Mouse (Mus musculus) kidney, embryonic 14.5 days (tissue): Measurements from ENCODE around the gene Tut1. TPM values are rescaled to one million over a fixed set of nuclear protein-coding genes. Genes with fewer than 3 reads are reported as not detected.
"Not testable (repeated sequence)": the region's sequence is repeated elsewhere in the genome, so short reads cannot be mapped to it uniquely, and the experiment has no call there.

Experiments used
- ATAC-seq: fragments of 200-750 bp; cut with Nextera tagmentation; 2 replicates; pipeline ENCODE4 v1.8.0; 2017; ENCODE audit warnings: moderate number of reproducible peaks, mild to moderate bottlenecking, moderate TSS enrichment, moderate library complexity; ENCODE audit not compliant: low FRiP score, low TSS enrichment
- H3K27ac ChIP-seq: fragments of 300-500 bp; sonication (generic); 2 replicates; pipeline ENCODE4 v1.5.1; 2014; ENCODE audit warnings: low read depth, mild to moderate bottlenecking, low read length, moderate library complexity, mixed read lengths
- H3K27me3 ChIP-seq: fragments of 300-500 bp; sonication (generic); 2 replicates; pipeline ENCODE4 v1.6.1; 2014; ENCODE audit warnings: mild to moderate bottlenecking, low read length; ENCODE audit not compliant: control insufficient read depth, insufficient read depth
- H3K36me3 ChIP-seq: fragments of 300-500 bp; sonication (generic); 2 replicates; pipeline ENCODE4 v1.6.1; 2014; ENCODE audit warnings: low read length, mixed read lengths; ENCODE audit not compliant: control insufficient read depth, insufficient read depth
- H3K4me1 ChIP-seq: fragments of 300-500 bp; sonication (generic); 2 replicates; pipeline ENCODE4 v1.6.1; 2014; ENCODE audit warnings: low read length, mixed read lengths; ENCODE audit not compliant: control insufficient read depth, insufficient read depth
- H3K4me2 ChIP-seq: fragments of 300-500 bp; sonication (generic); replicated peaks from 2 replicates; pipeline ENCODE4 v1.6.1; 2014; ENCODE audit warnings: low read depth, mild to moderate bottlenecking, low read length
- H3K4me3 ChIP-seq: fragments of 300-500 bp; sonication (generic); 2 replicates; pipeline ENCODE4 v1.5.1; 2014; ENCODE audit warnings: mild to moderate bottlenecking, low read length
- H3K9ac ChIP-seq: fragments of 300-500 bp; sonication (generic); 2 replicates; pipeline ENCODE4 v1.6.1; 2014; ENCODE audit warnings: low read depth, mild to moderate bottlenecking, low read length, moderate library complexity
- H3K9me3 ChIP-seq: fragments of 300-500 bp; sonication (generic); 2 replicates; pipeline ENCODE4 v1.6.1; 2016; ENCODE audit warnings: low read length; ENCODE audit not compliant: control insufficient read depth
- WGBS: fragments of 180-500 bp; shearing (Covaris S2); extraction: QIAGEN DNeasy Blood & Tissue Kit; methylation state at CpG from one replicate; pipeline ENCODE4 v1.1.7; 2014; 5-methylcytosine and 5-hydroxymethylcytosine counted together
- polyA plus RNA-seq: library from polyadenylated mRNA; unstranded; fragments of >200 nt; fragmentation: Nextera tagmentation; extraction: Ambion mirVana; gene quantifications from 2 replicates; pipeline ENCODE4 v1.2.1, GENCODE M21; 2014

Gene Tut1
- polyA plus RNA-seq, 1 experiment from 2014 or later = 31.7 TPM

DNA sequence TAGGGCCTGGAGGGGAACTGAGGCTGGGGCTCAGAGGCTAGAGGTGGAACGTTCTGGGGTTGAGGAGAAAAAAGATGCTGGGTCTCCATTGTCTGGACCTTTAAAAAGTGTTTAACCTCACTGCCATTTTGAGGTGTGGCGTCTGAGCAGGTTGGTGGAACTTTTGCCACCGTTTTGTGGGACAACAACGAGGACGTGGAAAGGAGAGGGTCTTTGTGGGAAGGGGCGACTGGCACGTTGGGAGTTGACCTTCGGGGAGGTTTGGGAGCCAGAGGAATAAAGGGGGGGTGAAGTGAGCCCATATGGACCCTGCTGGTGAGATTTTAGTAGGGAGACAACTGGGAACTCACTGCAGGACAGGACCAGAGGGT lies 13.7 kb downstream of the Tut1 start:
- peaks cover 75% of the 10 kb centered on the region for H3K36me3 ChIP-seq
- no peaks in the 10 kb centered on the region for H3K27me3 ChIP-seq
- peak overlapping the region; percentile 47 for H3K4me2 ChIP-seq
- peak overlapping the region; percentile 72 for H3K4me3 ChIP-seq
- H3K9me3 ChIP-seq = no peaks in the 10 kb centered on the region
- WGBS = 0% methylated on average over 8 of the region's 8 CpGs
- H3K27ac ChIP-seq = peak overlapping the region; percentile 3; the same call in 1 of the 2 replicates
- peaks cover 4% of the 10 kb centered on the region; the same call in 1 of the 2 replicates for H3K4me1 ChIP-seq
- peak overlapping the region; percentile 87 for H3K9ac ChIP-seq
- ATAC-seq = no peak

- H3K9me3 ChIP-seq = no peaks in the 10 kb centered on the region
- peak overlapping the region; percentile 87 for H3K9ac ChIP-seq
- H3K27ac ChIP-seq = peak overlapping the region; percentile 3; the same call in 1 of the 2 replicates
- H3K4me3 ChIP-seq = peak overlapping the region; percentile 72
- WGBS = 6% methylated on average over 9 of the region's 9 CpGs
- ATAC-seq = no peak
- H3K4me1 ChIP-seq = peaks cover 4% of the 10 kb centered on the region; the same call in 1 of the 2 replicates
- H3K36me3 ChIP-seq = peaks cover 75% of the 10 kb centered on the region
- H3K27me3 ChIP-seq = no peaks in the 10 kb centered on the region
- peak overlapping the region; percentile 47 for H3K4me2 ChIP-seq
These were observed 14.2 kb downstream of the Tut1 start for GRCm38 (mm10) chr19:8967893-8968292.

DNA sequence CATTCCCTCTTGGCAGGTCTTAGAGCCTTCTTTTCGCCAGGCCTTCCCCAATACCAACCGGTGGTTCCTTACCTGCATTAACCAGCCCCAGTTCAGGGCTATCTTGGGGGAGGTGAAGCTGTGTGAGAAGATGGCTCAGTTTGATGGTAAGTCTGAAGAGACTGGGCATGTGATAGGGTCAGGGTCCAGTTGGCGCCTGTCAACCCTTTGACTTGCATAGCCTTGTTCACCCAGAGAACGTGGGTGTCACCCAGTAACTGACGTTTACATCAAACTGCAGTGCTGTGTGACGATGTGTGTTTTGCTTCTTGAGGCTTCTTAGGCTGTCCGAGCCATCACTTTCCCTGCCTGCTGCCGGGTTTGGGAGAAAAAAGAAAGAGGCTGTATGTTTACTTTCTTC lies 18.8 kb downstream of the Tut1 start:
- ATAC-seq, H3K9ac ChIP-seq, H3K4me3 ChIP-seq, H3K9me3 ChIP-seq, H3K4me2 ChIP-seq, H3K27me3 ChIP-seq, H3K4me1 ChIP-seq, H3K27ac ChIP-seq: not testable (repeated sequence)
- WGBS = 83% methylated on average over 8 of the region's 8 CpGs
- H3K36me3 ChIP-seq = peaks cover 90% of the 10 kb centered on the region

GRCm38 (mm10) chr19:8974638-8975037 lies 21.0 kb downstream of the Tut1 start:
- WGBS = 89% methylated on average over 1 of the region's 1 CpGs
- H3K27ac ChIP-seq = no peak overlapping the region
- no peak for ATAC-seq
- no peak overlapping the region for H3K4me2 ChIP-seq
- H3K4me3 ChIP-seq = no peak overlapping the region
- no peaks in the 10 kb centered on the region for H3K4me1 ChIP-seq
- no peaks in the 10 kb centered on the region for H3K27me3 ChIP-seq
- no peaks in the 10 kb centered on the region for H3K9me3 ChIP-seq
- H3K9ac ChIP-seq = no peak overlapping the region
- H3K36me3 ChIP-seq = peaks cover 99% of the 10 kb centered on the region

GRCm38 (mm10) chr19:8975491-8975890 lies 21.8 kb downstream of the Tut1 start:
- Histone ChIP-seq H3K9ac (no peak overlapping the region), H3K9me3 (no peaks in the 10 kb centered on the region), H3K4me2 (no peak overlapping the region), H3K4me3 (no peak overlapping the region), H3K27ac (no peak overlapping the region), H3K4me1 (no peaks in the 10 kb centered on the region), H3K36me3 (peaks cover 99% of the 10 kb centered on the region), H3K27me3 (no peaks in the 10 kb centered on the region)
- no peak for ATAC-seq
- 97% methylated on average over 2 of the region's 2 CpGs for WGBS

GRCm38 (mm10) chr19:8976535-8976934 lies 22.9 kb downstream of the Tut1 start:
- Histone ChIP-seq H3K36me3 (peaks cover 90% of the 10 kb centered on the region), H3K4me2 (no peak overlapping the region), H3K27me3 (no peaks in the 10 kb centered on the region), H3K9ac (no peak overlapping the region), H3K27ac (no peak overlapping the region), H3K4me3 (no peak overlapping the region), H3K4me1 (no peaks in the 10 kb centered on the region), H3K9me3 (no peaks in the 10 kb centered on the region)
- 36% methylated on average over 3 of the region's 3 CpGs for WGBS
- ATAC-seq = peak; percentile 77

DNA sequence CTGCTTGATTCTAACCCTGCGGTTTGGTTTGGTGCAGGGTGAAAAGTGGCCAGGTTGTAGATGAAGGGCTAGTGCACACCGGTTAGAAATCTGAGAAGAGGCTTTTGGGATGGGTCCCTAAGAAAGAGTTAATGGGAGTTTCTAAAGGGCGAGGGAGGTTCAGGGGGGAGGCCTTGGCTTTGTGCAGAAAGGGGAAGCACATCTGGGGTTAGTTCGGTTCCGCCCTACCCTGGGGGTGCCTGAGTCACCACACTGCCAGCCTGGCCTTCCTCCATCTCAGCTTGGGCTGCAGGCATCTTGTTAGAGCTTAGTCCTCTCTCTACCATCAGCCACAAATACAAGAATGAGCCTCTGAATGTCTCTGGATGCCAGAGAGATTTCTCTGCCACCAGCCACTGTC lies 27.1 kb downstream of the Tut1 start:
- no peak for ATAC-seq
- H3K4me3 ChIP-seq = no peak overlapping the region
- no peak overlapping the region for H3K4me2 ChIP-seq
- WGBS = 51% methylated on average over 5 of the region's 5 CpGs
- H3K9ac ChIP-seq = no peak overlapping the region
- peaks cover 48% of the 10 kb centered on the region for H3K36me3 ChIP-seq
- H3K9me3 ChIP-seq = no peaks in the 10 kb centered on the region
- H3K27ac ChIP-seq = no peak overlapping the region
- no peaks in the 10 kb centered on the region; the same call in 1 of the 2 replicates for H3K4me1 ChIP-seq
- H3K27me3 ChIP-seq = no peaks in the 10 kb centered on the region

DNA sequence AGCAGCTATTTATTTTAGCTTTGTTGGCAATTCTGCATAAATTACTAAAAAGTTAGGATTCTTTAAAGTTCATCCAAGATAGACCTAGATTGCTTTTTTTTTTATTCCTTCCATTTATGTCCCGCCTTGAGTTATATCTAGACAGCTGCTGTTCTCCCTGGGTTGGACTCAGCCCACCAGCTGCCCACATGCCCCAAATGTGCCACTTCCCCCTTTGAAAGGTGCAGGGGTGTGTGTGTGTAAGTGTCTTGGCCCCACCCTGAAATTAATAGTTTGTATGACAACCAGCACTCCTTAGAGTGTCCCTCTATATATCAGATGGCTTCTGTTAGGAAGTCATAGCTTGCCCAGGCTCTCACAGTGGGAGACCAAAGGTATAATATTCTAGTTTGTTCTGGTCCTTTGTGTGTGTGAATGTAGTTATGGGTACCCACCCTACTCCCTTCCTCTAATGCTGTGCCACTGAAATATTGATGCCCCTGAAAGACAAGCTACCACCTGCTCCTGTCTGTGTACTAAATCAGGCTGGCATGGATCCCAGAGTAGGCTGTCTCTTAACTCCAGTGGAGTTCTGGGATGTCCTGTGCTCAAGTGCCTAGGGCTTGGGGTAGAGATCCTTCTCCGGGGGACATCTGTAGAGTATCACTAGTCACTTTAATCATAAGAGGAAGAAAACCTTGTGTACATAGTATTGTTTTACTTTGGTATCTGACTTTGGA lies 28.0 kb downstream of the Tut1 start:
- Histone ChIP-seq H3K4me2 (no peak overlapping the region), H3K4me3 (no peak overlapping the region), H3K27ac (no peak overlapping the region), H3K36me3 (peaks cover 40% of the 10 kb centered on the region), H3K9ac (no peak overlapping the region), H3K27me3 (no peaks in the 10 kb centered on the region), H3K9me3 (no peaks in the 10 kb centered on the region), H3K4me1 (no peaks in the 10 kb centered on the region; the same call in 1 of the 2 replicates)
- no peak for ATAC-seq
- 88% methylated on average over 2 of the region's 2 CpGs for WGBS

DNA sequence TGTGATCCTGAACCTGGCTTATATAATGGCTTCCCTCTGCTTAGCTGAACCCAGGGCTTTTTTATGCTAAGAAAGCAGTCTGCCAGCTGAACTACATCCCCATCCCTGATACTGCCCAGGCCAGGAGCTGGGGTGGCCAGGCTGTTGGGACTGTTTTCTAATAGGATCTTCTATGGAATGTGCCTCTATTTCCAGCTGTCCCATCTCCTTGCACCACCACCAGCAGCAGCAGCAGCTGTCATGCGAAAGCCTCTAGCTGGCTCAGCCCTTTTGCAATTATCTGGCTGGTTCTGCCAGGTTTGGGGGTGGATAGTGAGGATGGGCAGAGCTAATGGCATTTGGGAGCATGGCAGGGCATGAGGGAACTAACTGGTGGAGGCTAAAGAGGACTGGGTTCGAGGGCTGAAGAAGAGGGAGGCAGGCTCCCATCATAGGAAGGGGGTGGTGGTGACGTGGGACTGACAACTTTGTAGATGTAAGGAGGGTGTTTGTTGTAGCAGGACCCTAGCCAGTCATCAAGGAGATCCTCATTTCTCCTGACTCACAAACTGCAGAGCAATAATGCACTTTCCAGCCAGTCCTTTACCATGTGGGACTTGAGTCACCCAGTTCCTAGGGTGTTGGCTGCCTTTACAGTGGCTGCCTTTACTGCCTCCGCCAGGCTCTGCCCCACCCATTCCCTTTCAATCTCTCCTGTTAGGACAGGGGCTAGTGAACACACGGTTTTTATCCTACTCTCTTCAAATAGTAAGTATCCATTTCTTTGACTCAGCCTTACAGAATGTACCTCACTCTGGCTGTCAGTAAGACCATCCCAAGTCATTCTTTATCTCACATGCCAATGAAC lies 28.9 kb downstream of the Tut1 start:
- WGBS = 45% methylated on average over 5 of the region's 5 CpGs
- Histone ChIP-seq H3K4me1 (no peaks in the 10 kb centered on the region; the same call in 1 of the 2 replicates), H3K4me3 (no peak overlapping the region), H3K9ac (no peak overlapping the region), H3K9me3 (no peaks in the 10 kb centered on the region), H3K27me3 (no peaks in the 10 kb centered on the region), H3K36me3 (peaks cover 31% of the 10 kb centered on the region), H3K4me2 (no peak overlapping the region), H3K27ac (no peak overlapping the region)
- no peak for ATAC-seq
